ENCODE assay signal across 31 mouse cellular contexts in genomic region chr1:194241111-194241510, GRCm38 (mm10).
"Had no signal": no experiment of that assay in that cellular context is flagged by ENCODE, and none has a peak within 500 bp of the region (broad histone marks: within the 10 kb centered on the region; RNA-seq: fewer than 3 reads in every experiment).

No protein-coding gene starts in this region.

- H3K9ac ChIP-seq: limb, embryonic 12.5 days; limb, embryonic 13.5 days; limb, embryonic 15.5 days; liver, embryonic 12.5 days; liver, embryonic 13.5 days; liver, embryonic 14.5 days; liver, embryonic 15.5 days; liver, postnatal 0 days; lung, embryonic 14.5 days; lung, embryonic 15.5 days; midbrain, embryonic 12.5 days; midbrain, embryonic 15.5 days; neural tube, embryonic 12.5 days had no signal

- H3K27me3 ChIP-seq: limb, embryonic 12.5 days; limb, embryonic 15.5 days; liver, embryonic 12.5 days; liver, embryonic 13.5 days; liver, embryonic 15.5 days; lung, embryonic 15.5 days; megakaryocyte, embryonic 14.5 days; midbrain, embryonic 15.5 days; neural tube, embryonic 12.5 days had no signal

- H3K4me1 ChIP-seq: limb, embryonic 10.5 days; limb, embryonic 12.5 days; limb, embryonic 13.5 days; limb, embryonic 15.5 days; liver, embryonic 12.5 days; liver, embryonic 13.5 days; liver, embryonic 15.5 days; lung, embryonic 15.5 days; megakaryocyte, embryonic 14.5 days; midbrain, embryonic 15.5 days; neural tube, embryonic 12.5 days had no signal

- H3K27ac ChIP-seq: left cerebral cortex, adult 2 months; limb, embryonic 10.5 days; limb, embryonic 12.5 days; limb, embryonic 13.5 days; limb, embryonic 15.5 days; liver, embryonic 12.5 days; liver, embryonic 13.5 days; liver, embryonic 14.5 days; liver, embryonic 15.5 days; lung, embryonic 15.5 days; macrophage; midbrain, embryonic 10.5 days; midbrain, embryonic 12.5 days; midbrain, embryonic 15.5 days; neural tube, embryonic 12.5 days had no signal

- DNase-seq: left cerebral cortex, postnatal 4 days; liver; liver, embryonic 13.5 days; liver, postnatal 0 days; lung, adult 18-20 months; lung, adult 2 months; lung, embryonic 14.5 days; lung, postnatal 10 days; lung, postnatal 14 days; lung, postnatal 36 days; lung, postnatal 4 days; midbrain, embryonic 14.5 days had no signal

- ATAC-seq: liver, embryonic 12.5 days; liver, postnatal 0 days; lung, postnatal 0 days; midbrain, embryonic 15.5 days; midbrain, embryonic 16.5 days had no signal

- H3K4me2 ChIP-seq: limb, embryonic 12.5 days; limb, embryonic 13.5 days; limb, embryonic 15.5 days; liver, embryonic 11.5 days; liver, embryonic 12.5 days; liver, embryonic 13.5 days; liver, embryonic 15.5 days; lung, embryonic 14.5 days; lung, embryonic 15.5 days; midbrain, embryonic 12.5 days; midbrain, embryonic 15.5 days; neural tube, embryonic 12.5 days had no signal

- H3K9me3 ChIP-seq: limb, embryonic 10.5 days; limb, embryonic 12.5 days; limb, embryonic 13.5 days; limb, embryonic 15.5 days; liver, embryonic 12.5 days; liver, embryonic 13.5 days; liver, embryonic 15.5 days; lung, embryonic 15.5 days; megakaryocyte, embryonic 14.5 days; midbrain, embryonic 10.5 days; midbrain, embryonic 12.5 days; midbrain, embryonic 15.5 days; neural tube, embryonic 12.5 days had no signal

- H3K36me3 ChIP-seq: limb, embryonic 10.5 days; limb, embryonic 12.5 days; limb, embryonic 13.5 days; limb, embryonic 15.5 days; liver, embryonic 12.5 days; liver, embryonic 13.5 days; liver, embryonic 15.5 days; lung, embryonic 15.5 days; midbrain, embryonic 10.5 days; midbrain, embryonic 12.5 days; midbrain, embryonic 15.5 days; neural tube, embryonic 12.5 days had no signal

- H3K4me3 ChIP-seq: left cerebral cortex, adult 2 months; limb, embryonic 10.5 days; limb, embryonic 12.5 days; limb, embryonic 13.5 days; limb, embryonic 15.5 days; liver, embryonic 12.5 days; liver, embryonic 13.5 days; liver, embryonic 15.5 days; lung, embryonic 15.5 days; megakaryocyte, embryonic 14.5 days; midbrain, embryonic 10.5 days; midbrain, embryonic 12.5 days; midbrain, embryonic 15.5 days; myocyte; neural tube, embryonic 12.5 days had no signal
